ENCODE assay signal across 7 mouse cellular contexts in the genomic region with DNA sequence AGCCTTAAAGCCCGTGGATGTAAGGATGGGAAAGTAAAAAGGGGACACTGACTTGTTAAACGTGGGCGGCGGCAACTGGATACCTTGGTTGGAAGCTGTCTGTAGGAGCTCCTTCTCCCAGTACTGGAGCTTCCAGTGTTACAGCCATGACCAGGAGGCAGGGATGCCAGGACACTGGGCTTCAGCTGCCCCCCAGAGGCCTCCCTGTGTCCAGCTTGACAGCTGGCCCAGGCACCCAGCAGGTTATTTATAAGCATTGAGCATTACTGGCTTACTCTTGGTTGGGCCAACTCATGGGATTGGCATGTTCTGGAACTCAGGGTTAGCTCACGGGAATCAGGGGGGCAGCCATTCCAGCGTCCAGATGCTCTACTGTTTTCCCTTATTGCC. TPM values are rescaled to one million over a fixed set of nuclear protein-coding genes. Genes with fewer than 3 reads are reported as not detected.
DNase-seq lines count a peak whose midpoint lies in the region; ATAC-seq and TF ChIP-seq lines count a peak whose summit lies in the region.

No protein-coding gene starts in this region.

- H3K4me3 ChIP-seq in brown adipose tissue, adult 24 weeks (ENCODE audit: insufficient read depth, low read depth, low read length) = peak overlapping the region; percentile 65
- peak overlapping the region; percentile 37 for H3K4me3 ChIP-seq in forebrain, postnatal 0 days (ENCODE audit: low read depth, low read length)
- peak overlapping the region; percentile 40 for H3K4me3 ChIP-seq in hindbrain, embryonic 14.5 days (replicated peaks; ENCODE audit: low read length)
- H3K4me3 ChIP-seq in liver, embryonic 14.5 days (ENCODE audit: insufficient read depth in 1 of 2, low read depth in 2 of 2, low read length in 2 of 2) = 0 out of 4 replicates have a peak overlapping the region, but pooled peaks of 1 of the 2 experiments have one; percentile 13

- no peak for TF ChIP-seq CTCF in forebrain, postnatal 0 days (IDR thresholded peaks at IDR 0.05; ENCODE audit: low read depth)
- TF ChIP-seq CTCF in liver, embryonic 14.5 days (IDR thresholded peaks at IDR 0.05; ENCODE audit: low read depth) = no peak

- no peak for TF ChIP-seq EP300 in liver, embryonic 14.5 days (IDR thresholded peaks at IDR 0.05; ENCODE audit: low read depth)

- peak overlapping the region; percentile 73 for H3K4me2 ChIP-seq in forebrain, postnatal 0 days (ENCODE audit: low read depth)
- peak overlapping the region; percentile 84 for H3K4me2 ChIP-seq in hindbrain, embryonic 14.5 days (replicated peaks)
- H3K4me2 ChIP-seq in liver, embryonic 14.5 days (ENCODE audit: low read depth) = peak overlapping the region; percentile 57

- no peak overlapping the region for H3K9ac ChIP-seq in forebrain, postnatal 0 days
- peak overlapping the region; percentile 55 for H3K9ac ChIP-seq in hindbrain, embryonic 14.5 days
- H3K9ac ChIP-seq in liver, embryonic 14.5 days (replicated peaks) = no peak overlapping the region

- no peaks in the 10 kb centered on the region for H3K4me1 ChIP-seq in brown adipose tissue, adult 24 weeks (ENCODE audit: control insufficient read depth, insufficient read depth, insufficient read length, low read length)
- H3K4me1 ChIP-seq in forebrain, postnatal 0 days (ENCODE audit: insufficient read depth) = no peaks in the 10 kb centered on the region
- H3K4me1 ChIP-seq in hindbrain, embryonic 14.5 days (replicated peaks; ENCODE audit: control insufficient read depth, insufficient read depth, low read length) = peaks cover 12% of the 10 kb centered on the region; the same call in 1 of the 2 replicates
- peaks cover 0 to 2% of the 10 kb centered on the region in 2 experiments; a peak in 1 of 4 replicates for H3K4me1 ChIP-seq in liver, embryonic 14.5 days (replicated peaks; ENCODE audit: control insufficient read depth in 2 of 2, insufficient read depth in 2 of 2, low read length in 1 of 2)

- H3K36me3 ChIP-seq in forebrain, postnatal 0 days (ENCODE audit: insufficient read depth) = no peaks in the 10 kb centered on the region
- no peaks in the 10 kb centered on the region for H3K36me3 ChIP-seq in hindbrain, embryonic 14.5 days (replicated peaks; ENCODE audit: control insufficient read depth, insufficient read depth)
- no peaks in the 10 kb centered on the region for H3K36me3 ChIP-seq in liver, embryonic 14.5 days (replicated peaks; ENCODE audit: control insufficient read depth, insufficient read depth, low read depth)

- peak overlapping the region; percentile 89 for H3K27ac ChIP-seq in brown adipose tissue, adult 24 weeks (replicated peaks; ENCODE audit: low read depth, low read length)
- no peak overlapping the region for H3K27ac ChIP-seq in forebrain, postnatal 0 days (ENCODE audit: low read depth, low read length)
- H3K27ac ChIP-seq in hindbrain, embryonic 14.5 days = no peak overlapping the region
- no peak overlapping the region for H3K27ac ChIP-seq in liver, embryonic 14.5 days

- no peaks in the 10 kb centered on the region for H3K9me3 ChIP-seq in forebrain, postnatal 0 days (ENCODE audit: low read length)
- no peaks in the 10 kb centered on the region for H3K9me3 ChIP-seq in hindbrain, embryonic 14.5 days (ENCODE audit: control insufficient read depth, low read length)
- H3K9me3 ChIP-seq in liver, embryonic 14.5 days (ENCODE audit: control insufficient read depth, low read length) = no peaks in the 10 kb centered on the region

- DNase-seq in forebrain, postnatal 0 days = no peak
- DNase-seq in hindbrain, embryonic 14.5 days (ENCODE audit: low spot score) = no peak
- DNase-seq in liver, embryonic 14.5 days (ENCODE audit: low read depth in 3 of 3, low spot score in 3 of 3) = no peak
- peak; percentile 26 for DNase-seq in retina, adult 2 months (ENCODE audit: low read depth, low spot score)
- no peak for DNase-seq in T-cell, adult 2 months (ENCODE audit: low spot score)

- ATAC-seq in forebrain, postnatal 0 days = no peak
- no peak for ATAC-seq in hindbrain, embryonic 14.5 days (ENCODE audit: low FRiP score)
- 0 out of 2 replicates have a peak, but pooled peaks have one; percentile 3 for ATAC-seq in liver, embryonic 14.5 days (ENCODE audit: insufficient read depth)
- ATAC-seq in megakaryocyte progenitor cell, adult 5-6 weeks (replicated peaks; ENCODE audit: poor library complexity) = no peak

- H3K27me3 ChIP-seq in forebrain, postnatal 0 days (ENCODE audit: insufficient read depth, low read length) = no peaks in the 10 kb centered on the region; the same call in 1 of the 2 replicates
- H3K27me3 ChIP-seq in hindbrain, embryonic 14.5 days (ENCODE audit: control insufficient read depth, insufficient read depth, low read length) = peaks cover 23% of the 10 kb centered on the region
- H3K27me3 ChIP-seq in liver, embryonic 14.5 days (ENCODE audit: control insufficient read depth, insufficient read depth, low read length) = peaks cover 19% of the 10 kb centered on the region

- 27% methylated on average over 6 of the region's 6 CpGs for WGBS in forebrain, postnatal 0 days
- 31% methylated on average over 6 of the region's 6 CpGs for WGBS in hindbrain, embryonic 14.5 days
- 25% methylated on average over 6 of the region's 6 CpGs for WGBS in liver, embryonic 14.5 days (ENCODE audit: insufficient replicate concordance)

RNA-seq across cellular contexts. Expression of a gene that starts 0.6 kb away (rescaled TPM):
- polyA plus RNA-seq in brown adipose tissue, adult 24 weeks (2012; ENCODE audit: insufficient read depth, insufficient read length, missing spikeins) = 53.6 and 85.8 TPM in 2 replicates
- total RNA-seq in forebrain, postnatal 0 days (2014; rRNA removed) = 0.46 and 0.57 TPM in 2 replicates
- polyA plus RNA-seq in forebrain, postnatal 0 days (2015; fragmentation: Nextera tagmentation; extraction: Ambion mirVana) = 0.69 TPM in 2 replicates
- polyA plus RNA-seq in hindbrain, embryonic 14.5 days (2014; fragmentation: Nextera tagmentation; extraction: Ambion mirVana) = 0.33 and 1.0 TPM in 2 replicates
- 0.05 and 0.08 TPM in 2 replicates for polyA plus RNA-seq in liver, embryonic 14.5 days (2012; rRNA removed)
- 0.15 and 0.16 TPM in 2 replicates for polyA plus RNA-seq in liver, embryonic 14.5 days (2014; fragmentation: Nextera tagmentation; extraction: Ambion mirVana)
- not detected in 2 replicates for total RNA-seq in megakaryocyte progenitor cell, adult 5-6 weeks (2015)
- total RNA-seq in megakaryocyte progenitor cell, adult 5-6 weeks (2017) = not detected in 2 replicates

RNA-seq across cellular contexts. Expression of a gene that starts 16.0 kb away (rescaled TPM):
- polyA plus RNA-seq in brown adipose tissue, adult 24 weeks (2012; ENCODE audit: insufficient read depth, insufficient read length, missing spikeins) = 183 and 237 TPM in 2 replicates
- total RNA-seq in forebrain, postnatal 0 days (2014; rRNA removed) = 127 and 153 TPM in 2 replicates
- 182 and 219 TPM in 2 replicates for polyA plus RNA-seq in forebrain, postnatal 0 days (2015; fragmentation: Nextera tagmentation; extraction: Ambion mirVana)
- polyA plus RNA-seq in hindbrain, embryonic 14.5 days (2014; fragmentation: Nextera tagmentation; extraction: Ambion mirVana) = 148 and 152 TPM in 2 replicates
- polyA plus RNA-seq in liver, embryonic 14.5 days (2012; rRNA removed) = 38.3 and 40.1 TPM in 2 replicates
- 80.3 and 83.7 TPM in 2 replicates for polyA plus RNA-seq in liver, embryonic 14.5 days (2014; fragmentation: Nextera tagmentation; extraction: Ambion mirVana)
- 78.9 and 81.7 TPM in 2 replicates for total RNA-seq in megakaryocyte progenitor cell, adult 5-6 weeks (2015)
- 54.2 and 60.2 TPM in 2 replicates for total RNA-seq in megakaryocyte progenitor cell, adult 5-6 weeks (2017)

RNA-seq across cellular contexts. Expression of a gene that starts 16.1 kb away (rescaled TPM):
- polyA plus RNA-seq in brown adipose tissue, adult 24 weeks (2012; ENCODE audit: insufficient read depth, insufficient read length, missing spikeins) = 70.9 and 105 TPM in 2 replicates
- 52.2 and 59.5 TPM in 2 replicates for total RNA-seq in forebrain, postnatal 0 days (2014; rRNA removed)
- polyA plus RNA-seq in forebrain, postnatal 0 days (2015; fragmentation: Nextera tagmentation; extraction: Ambion mirVana) = 122 and 137 TPM in 2 replicates
- polyA plus RNA-seq in hindbrain, embryonic 14.5 days (2014; fragmentation: Nextera tagmentation; extraction: Ambion mirVana) = 121 and 132 TPM in 2 replicates
- polyA plus RNA-seq in liver, embryonic 14.5 days (2012; rRNA removed) = 10.8 and 11.6 TPM in 2 replicates
- 25.8 and 26.7 TPM in 2 replicates for polyA plus RNA-seq in liver, embryonic 14.5 days (2014; fragmentation: Nextera tagmentation; extraction: Ambion mirVana)
- 6.7 and 10.0 TPM in 2 replicates for total RNA-seq in megakaryocyte progenitor cell, adult 5-6 weeks (2015)
- 4.9 and 7.2 TPM in 2 replicates for total RNA-seq in megakaryocyte progenitor cell, adult 5-6 weeks (2017)

RNA-seq across cellular contexts. Expression of a gene that starts 22.7 kb away (rescaled TPM):
- polyA plus RNA-seq in brown adipose tissue, adult 24 weeks (2012; ENCODE audit: insufficient read depth, insufficient read length, missing spikeins) = not detected in 2 replicates
- 0.85 and 2.0 TPM in 2 replicates for total RNA-seq in forebrain, postnatal 0 days (2014; rRNA removed)
- 2.3 and 2.4 TPM in 2 replicates for polyA plus RNA-seq in forebrain, postnatal 0 days (2015; fragmentation: Nextera tagmentation; extraction: Ambion mirVana)
- 2.4 and 3.2 TPM in 2 replicates for polyA plus RNA-seq in hindbrain, embryonic 14.5 days (2014; fragmentation: Nextera tagmentation; extraction: Ambion mirVana)
- 4.5 and 5.7 TPM in 2 replicates for polyA plus RNA-seq in liver, embryonic 14.5 days (2012; rRNA removed)
- polyA plus RNA-seq in liver, embryonic 14.5 days (2014; fragmentation: Nextera tagmentation; extraction: Ambion mirVana) = 10.5 and 12.6 TPM in 2 replicates
- 17.2 and 19.0 TPM in 2 replicates for total RNA-seq in megakaryocyte progenitor cell, adult 5-6 weeks (2015)
- 17.7 and 24.1 TPM in 2 replicates for total RNA-seq in megakaryocyte progenitor cell, adult 5-6 weeks (2017)

RNA-seq across cellular contexts. Expression of a gene that starts 38.0 kb away (rescaled TPM):
- polyA plus RNA-seq in brown adipose tissue, adult 24 weeks (2012; ENCODE audit: insufficient read depth, insufficient read length, missing spikeins) = 8.8 TPM in 2 replicates
- total RNA-seq in forebrain, postnatal 0 days (2014; rRNA removed) = 15.3 and 17.0 TPM in 2 replicates
- polyA plus RNA-seq in forebrain, postnatal 0 days (2015; fragmentation: Nextera tagmentation; extraction: Ambion mirVana) = 9.6 and 12.7 TPM in 2 replicates
- 17.6 and 17.7 TPM in 2 replicates for polyA plus RNA-seq in hindbrain, embryonic 14.5 days (2014; fragmentation: Nextera tagmentation; extraction: Ambion mirVana)
- 4.5 and 5.3 TPM in 2 replicates for polyA plus RNA-seq in liver, embryonic 14.5 days (2012; rRNA removed)
- 4.8 and 6.8 TPM in 2 replicates for polyA plus RNA-seq in liver, embryonic 14.5 days (2014; fragmentation: Nextera tagmentation; extraction: Ambion mirVana)
- total RNA-seq in megakaryocyte progenitor cell, adult 5-6 weeks (2015) = 14.4 and 16.3 TPM in 2 replicates
- total RNA-seq in megakaryocyte progenitor cell, adult 5-6 weeks (2017) = 13.5 and 15.8 TPM in 2 replicates

Comparison
In these comparisons a context has a peak if more than half of its experiments do, and no peak if none do; other contexts are left out.
1. RNA of a gene that starts 0.6 kb away (polyA plus RNA-seq): 53.6 to 85.8 TPM in brown adipose tissue, adult 24 weeks; 0.33 to 1.0 TPM in hindbrain, embryonic 14.5 days, 0.69 TPM in forebrain, postnatal 0 days and 0.05 to 0.16 TPM in liver, embryonic 14.5 days; every median in the first group is over 10 times any median in the second.
2. Peak in every context shown above with its lines, with median percentiles within 50 percentile points of each other: H3K4me2 ChIP-seq.